Mouse (Mus musculus) midbrain, embryonic 14.5 days (tissue): ENCODE data around the gene Nkx2-2. TPM values are rescaled to one million over a fixed set of nuclear protein-coding genes. Genes with fewer than 3 reads are reported as not detected.

Source experiments
- ATAC-seq: fragments of 200-750 bp; cut with Nextera tagmentation; 2 replicates; pipeline ENCODE4 v1.8.0; 2017; ENCODE audit warnings: moderate number of reproducible peaks, moderate library complexity; ENCODE audit not compliant: low FRiP score, low TSS enrichment
- DNase-seq: peaks from one replicate; pipeline ENCODE4 v3.0.0-alpha.2; 2015
- H3K27ac ChIP-seq: fragments of 300-500 bp; sonication (generic); replicated peaks from 2 replicates; pipeline ENCODE4 v1.5.1; 2014; ENCODE audit warnings: mild to moderate bottlenecking, low read depth, low read length, moderate library complexity
- H3K27me3 ChIP-seq: fragments of 300-500 bp; sonication (generic); 2 replicates; pipeline ENCODE4 v1.6.1; 2014; ENCODE audit warnings: low read length, control low read depth, mixed read lengths; ENCODE audit not compliant: control insufficient read depth, insufficient read depth
- H3K36me3 ChIP-seq: fragments of 300-500 bp; sonication (generic); 2 replicates; pipeline ENCODE4 v1.6.1; 2014; ENCODE audit warnings: low read length, control low read depth; ENCODE audit not compliant: control insufficient read depth, insufficient read depth
- H3K4me1 ChIP-seq: fragments of 300-500 bp; sonication (generic); 2 replicates; pipeline ENCODE4 v1.6.1; 2014; ENCODE audit warnings: mild to moderate bottlenecking, antibody characterized with exemption, low read length, control low read depth; ENCODE audit not compliant: control insufficient read depth, insufficient read depth
- H3K4me2 ChIP-seq: fragments of 300-500 bp; sonication (generic); 2 replicates; pipeline ENCODE4 v1.6.1; 2014; ENCODE audit warnings: mild to moderate bottlenecking, low read length, moderate library complexity
- H3K4me3 ChIP-seq: fragments of 300-500 bp; sonication (generic); replicated peaks from 2 replicates; pipeline ENCODE4 v1.5.1; 2014; ENCODE audit warnings: low read depth, low read length
- H3K9ac ChIP-seq: fragments of 300-500 bp; sonication (generic); replicated peaks from 2 replicates; pipeline ENCODE4 v1.6.1; 2014; ENCODE audit warnings: mild to moderate bottlenecking, low read length, moderate library complexity
- H3K9me3 ChIP-seq: fragments of 300-500 bp; sonication (generic); 2 replicates; pipeline ENCODE4 v1.6.1; 2016; ENCODE audit warnings: low read length, control low read depth, mixed read lengths; ENCODE audit not compliant: control insufficient read depth
- WGBS: fragments of 180-500 bp; shearing (Covaris S2); extraction: QIAGEN DNeasy Blood & Tissue Kit; methylation state at CpG from one replicate; pipeline ENCODE4 v1.1.7; 2014; 5-methylcytosine and 5-hydroxymethylcytosine counted together
- polyA plus RNA-seq: library from polyadenylated mRNA; unstranded; fragments of >200 nt; fragmentation: Nextera tagmentation; extraction: Ambion mirVana; gene quantifications from 2 replicates; pipeline ENCODE4 v1.2.1, GENCODE M21; 2014

Gene Nkx2-2
- polyA plus RNA-seq, 1 experiment from 2014 or later, result 6.2 TPM

GRCm38 (mm10) chr2:147189546-147190315, 4.3 kb downstream of the Nkx2-2 start:
- Histone ChIP-seq H3K4me3 (no peak overlapping the region), H3K9ac (no peak overlapping the region), H3K36me3 (no peaks in the 10 kb centered on the region), H3K4me2 (peak overlapping the region; percentile 1; the same call in 1 of the 2 replicates), H3K4me1 (peaks cover 2% of the 10 kb centered on the region), H3K9me3 (no peaks in the 10 kb centered on the region), H3K27ac (peak overlapping the region; percentile 15), H3K27me3 (peaks cover 91% of the 10 kb centered on the region)
- no peak for ATAC-seq
- under 1% methylated on average over 28 of the region's 28 CpGs for WGBS
- DNase-seq, result peak; percentile 23

DNA sequence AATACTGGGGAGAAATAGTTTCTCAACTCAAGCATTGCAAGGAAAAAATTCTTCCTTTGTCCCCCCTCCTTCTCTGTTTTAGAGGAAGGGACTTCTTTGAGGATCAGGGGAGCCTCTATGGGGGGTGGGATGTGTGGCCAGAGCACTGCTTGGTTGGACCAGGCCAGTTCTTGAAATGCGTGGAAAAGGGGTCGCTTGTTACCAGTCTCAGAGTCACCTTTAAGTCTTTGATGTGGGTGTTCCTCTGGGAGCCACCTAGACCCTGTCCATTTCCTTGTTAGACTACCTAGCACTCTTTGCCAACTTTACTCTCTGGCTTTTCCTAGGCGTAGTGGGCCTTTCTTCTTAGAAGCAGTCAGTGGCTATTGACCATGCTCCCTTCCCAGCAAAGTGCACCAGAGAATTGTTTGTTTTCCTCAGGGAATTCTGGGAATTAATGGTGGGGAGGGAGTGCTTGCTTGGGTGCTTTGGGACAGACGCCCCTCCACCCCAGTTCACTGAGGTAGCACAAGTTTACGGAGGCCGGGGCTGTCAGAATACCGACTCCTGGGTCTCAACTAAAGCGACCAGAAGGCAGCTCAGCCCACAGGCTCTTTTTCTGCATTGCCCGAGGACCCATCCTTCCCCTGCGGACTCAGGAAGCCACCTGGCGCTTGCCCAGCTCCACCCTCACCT, 5.0 kb downstream of the Nkx2-2 start:
- Histone ChIP-seq H3K4me2 (peak overlapping the region; percentile 1; the same call in 1 of the 2 replicates), H3K36me3 (no peaks in the 10 kb centered on the region), H3K9ac (no peak overlapping the region), H3K4me3 (no peak overlapping the region), H3K27ac (no peak overlapping the region; the same call in 1 of the 2 replicates), H3K4me1 (peaks cover 2% of the 10 kb centered on the region; the same call in 1 of the 2 replicates), H3K9me3 (no peaks in the 10 kb centered on the region), H3K27me3 (peaks cover 91% of the 10 kb centered on the region)
- DNase-seq (peak; percentile 26), ATAC-seq (no peak)
- under 1% methylated on average over 11 of the region's 11 CpGs for WGBS

DNA sequence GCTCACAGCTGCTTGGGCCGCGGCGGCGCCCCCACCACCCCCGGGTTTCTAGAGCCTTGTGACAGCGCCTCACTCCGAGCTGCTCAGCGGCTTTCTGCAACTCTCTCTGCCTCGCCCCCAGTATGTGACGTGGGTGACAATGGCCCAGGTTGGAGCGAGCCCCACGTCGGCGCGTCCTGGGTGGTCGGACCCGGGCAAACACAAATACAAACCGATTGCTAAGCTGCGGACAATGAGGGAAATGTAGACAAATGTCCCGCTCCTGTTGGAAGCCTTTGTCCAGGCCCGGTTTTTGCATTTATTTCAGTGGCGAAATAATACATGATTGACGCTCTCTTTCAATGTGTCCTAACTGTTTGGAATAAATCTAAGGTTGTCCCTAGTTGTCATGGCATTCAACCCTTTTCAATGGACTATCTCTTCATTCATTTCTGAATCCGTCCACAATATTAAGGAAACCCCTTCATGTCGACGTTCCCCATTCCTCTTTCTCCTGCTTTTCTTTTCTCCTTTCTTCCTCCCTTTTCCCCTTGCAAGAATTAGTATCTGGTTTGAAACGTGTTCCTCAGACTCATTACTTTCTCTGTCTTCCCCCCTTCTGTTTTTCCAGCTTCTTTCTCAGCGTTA, 5.9 kb downstream of the Nkx2-2 start:
- Histone ChIP-seq H3K9me3 (no peaks in the 10 kb centered on the region), H3K27ac (no peak overlapping the region), H3K27me3 (peaks cover 91% of the 10 kb centered on the region), H3K4me3 (0 out of 2 replicates have a peak overlapping the region, but pooled peaks have one; percentile 10), H3K36me3 (no peaks in the 10 kb centered on the region), H3K9ac (no peak overlapping the region), H3K4me1 (0 out of 2 replicates have a peak, but pooled peaks cover 4% of the 10 kb centered on the region), H3K4me2 (peak overlapping the region; percentile 20)
- ATAC-seq (peak; percentile 56), DNase-seq (peak; percentile 68)
- under 1% methylated on average over 28 of the region's 28 CpGs for WGBS

DNA sequence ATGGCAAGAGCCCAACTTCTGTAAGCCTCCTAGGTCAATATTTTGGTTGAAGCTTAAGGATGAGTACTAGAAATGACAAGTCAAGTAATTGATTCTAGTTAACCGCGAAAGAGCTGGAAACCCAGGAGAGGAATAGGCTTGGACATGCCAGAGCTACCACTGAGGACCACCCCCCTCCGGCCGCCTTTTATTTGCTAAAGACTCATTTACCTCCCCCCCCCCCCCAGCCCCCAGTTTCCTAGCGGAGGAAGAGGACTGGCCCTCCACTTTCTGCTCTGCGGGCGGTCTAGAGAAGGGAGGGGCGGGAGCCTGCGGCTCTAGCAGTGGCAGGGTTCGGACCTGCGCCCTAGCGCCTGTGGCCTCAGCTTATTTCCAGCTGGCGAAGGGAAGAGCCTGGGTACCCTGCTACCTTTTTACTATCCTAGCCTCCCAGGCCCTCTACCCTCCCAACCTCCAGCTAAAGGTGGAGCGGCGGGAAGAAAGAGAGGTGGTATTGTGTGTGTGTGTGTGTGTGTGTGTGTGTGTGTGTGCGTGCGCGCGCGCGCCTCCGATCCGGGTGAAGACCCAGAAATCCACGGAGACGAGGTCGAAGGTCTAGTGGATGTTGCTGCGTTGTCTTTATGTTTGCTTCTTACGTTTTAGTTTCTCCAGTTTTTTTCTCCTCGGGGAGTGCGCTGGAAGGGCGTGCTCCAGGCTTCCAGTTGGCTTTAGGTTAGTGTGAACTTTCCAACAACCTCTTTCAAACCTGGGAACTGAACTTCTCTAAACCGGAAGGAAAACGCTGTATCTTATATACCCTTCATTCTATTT, 6.8 kb downstream of the Nkx2-2 start:
- H3K36me3 ChIP-seq, result no peaks in the 10 kb centered on the region
- under 1% methylated on average over 33 of the region's 33 CpGs for WGBS
- peaks cover 91% of the 10 kb centered on the region for H3K27me3 ChIP-seq
- H3K4me2 ChIP-seq, result peak overlapping the region; percentile 20
- H3K9me3 ChIP-seq, result no peaks in the 10 kb centered on the region
- DNase-seq, result peak; percentile 37
- 0 out of 2 replicates have a peak, but pooled peaks cover 4% of the 10 kb centered on the region for H3K4me1 ChIP-seq
- no peak for ATAC-seq
- 0 out of 2 replicates have a peak overlapping the region, but pooled peaks have one; percentile 10 for H3K4me3 ChIP-seq
- no peak overlapping the region for H3K9ac ChIP-seq
- peak overlapping the region; percentile 57 for H3K27ac ChIP-seq

- Histone ChIP-seq H3K9me3 (no peaks in the 10 kb centered on the region), H3K4me2 (peak overlapping the region; percentile 15; the same call in 1 of the 2 replicates), H3K9ac (no peak overlapping the region; the same call in 1 of the 2 replicates), H3K27me3 (peaks cover 93% of the 10 kb centered on the region), H3K27ac (peak overlapping the region; percentile 46; the same call in 1 of the 2 replicates), H3K36me3 (no peaks in the 10 kb centered on the region), H3K4me3 (peak overlapping the region; percentile 12), H3K4me1 (peaks cover 4% of the 10 kb centered on the region; the same call in 1 of the 2 replicates)
- ATAC-seq (no peak), DNase-seq (peak; percentile 50)
- WGBS, result under 1% methylated on average over 25 of the region's 25 CpGs
Observed at GRCm38 (mm10) chr2:147186261-147186681, 7.8 kb downstream of the Nkx2-2 start.

- H3K9ac ChIP-seq, result no peak overlapping the region; the same call in 1 of the 2 replicates
- H3K9me3 ChIP-seq, result no peaks in the 10 kb centered on the region
- DNase-seq (peak; percentile 50), ATAC-seq (no peak)
- peak overlapping the region; percentile 12 for H3K4me3 ChIP-seq
- 0 out of 2 replicates have a peak overlapping the region, but pooled peaks have one; percentile 3 for H3K4me2 ChIP-seq
- no peaks in the 10 kb centered on the region for H3K36me3 ChIP-seq
- 1% methylated on average over 23 of the region's 23 CpGs for WGBS
- peak overlapping the region; percentile 46 for H3K27ac ChIP-seq
- peaks cover 93% of the 10 kb centered on the region for H3K27me3 ChIP-seq
- H3K4me1 ChIP-seq, result peaks cover 11% of the 10 kb centered on the region; the same call in 1 of the 2 replicates
Observed at GRCm38 (mm10) chr2:147185561-147185960, 8.5 kb downstream of the Nkx2-2 start.

DNA sequence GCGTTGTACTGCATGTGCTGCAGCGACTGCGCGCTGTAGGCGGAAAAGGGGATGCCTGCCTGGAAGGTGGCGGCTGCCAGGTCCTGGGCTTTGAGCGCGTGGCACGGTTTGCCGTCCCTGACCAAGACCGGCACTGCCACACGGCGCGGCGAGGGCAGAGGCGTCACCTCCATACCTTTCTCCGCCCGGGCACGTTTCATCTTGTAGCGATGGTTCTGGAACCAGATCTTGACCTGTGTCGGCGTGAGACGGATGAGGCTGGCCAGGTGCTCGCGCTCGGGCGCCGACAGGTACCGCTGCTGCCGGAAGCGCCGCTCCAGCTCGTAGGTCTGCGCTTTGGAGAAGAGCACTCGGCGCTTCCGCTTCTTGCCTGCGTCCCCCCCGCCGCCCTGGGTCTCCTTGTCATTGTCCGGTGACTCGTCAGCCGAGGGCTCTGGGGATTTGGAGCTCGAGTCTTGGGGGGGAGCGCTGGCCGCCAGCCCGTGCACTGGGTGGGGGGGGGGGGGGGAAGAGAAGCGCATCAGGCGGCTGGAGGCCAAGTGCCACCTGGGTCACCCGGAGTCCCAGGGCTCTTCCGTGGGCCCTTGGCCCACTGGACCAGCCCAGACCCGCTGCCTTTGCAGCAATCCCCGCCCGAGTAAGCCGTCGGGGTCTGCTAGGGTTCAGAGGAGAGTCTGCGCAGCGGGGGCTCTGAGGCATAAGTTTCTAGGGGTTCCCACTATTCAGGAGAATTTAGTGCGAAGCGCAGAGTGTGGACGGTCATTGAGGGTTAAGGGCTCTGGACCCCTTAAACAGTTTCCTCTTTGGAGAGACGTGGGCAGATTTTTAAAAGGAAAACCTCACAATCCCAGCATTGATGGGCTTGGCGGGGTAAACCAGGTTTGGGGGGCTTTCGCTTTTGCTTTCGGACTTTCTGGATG, 9.7 kb downstream of the Nkx2-2 start:
- peaks cover 11% of the 10 kb centered on the region; the same call in 1 of the 2 replicates for H3K4me1 ChIP-seq
- ATAC-seq, result no peak
- H3K4me2 ChIP-seq, result peak overlapping the region; percentile 43
- under 1% methylated on average over 64 of the region's 65 CpGs for WGBS
- peak overlapping the region; percentile 61 for H3K27ac ChIP-seq
- peak overlapping the region; percentile 28 for H3K4me3 ChIP-seq
- DNase-seq, result peak; percentile 52
- peak overlapping the region; percentile 21; the same call in 1 of the 2 replicates for H3K9ac ChIP-seq
- H3K27me3 ChIP-seq, result peaks cover 92% of the 10 kb centered on the region
- no peaks in the 10 kb centered on the region for H3K36me3 ChIP-seq
- H3K9me3 ChIP-seq, result no peaks in the 10 kb centered on the region
